Mouse (Mus musculus) urinary bladder, postnatal 14 days (tissue): Measurements from ENCODE around the gene Cdk5rap3.

Source experiments
- DNase-seq: peaks from one replicate; pipeline ENCODE4 v3.0.0; 2021; ENCODE audit warnings: low spot score

Gene Cdk5rap3

GRCm38 (mm10) chr11:96857446-96857845, 58.9 kb downstream of the Cdk5rap3 start:
- no peak for DNase-seq
